Mouse (Mus musculus) c-Kit-positive CD71-positive TER-119-negative erythroid progenitor cells, embryonic 14.5 days (primary cell): ENCODE data around the gene Ifna16.
A peak's percentile ranks its signal among the peaks of the same experiment; 100 is the strongest.

Experiments used
- DNase-seq: peaks from one replicate; pipeline ENCODE4 v3.0.0-alpha.2; 2013; ENCODE audit warnings: low read depth

Ifna16 gene

GRCm38 (mm10) chr4:88676824-88677223, at the start of gene Ifna16:
Gene Ifna16 (minus strand): TSS chr4:88676924.
- no peak for DNase-seq

- DNase-seq: no peak
Observed at GRCm38 (mm10) chr4:88723497-88724090, 46.9 kb upstream of the Ifna16 start.

GRCm38 (mm10) chr4:88721791-88722721, 45.3 kb upstream of the Ifna16 start, which contains the start of the genes Gm26566 and Klhl9:
Gene Gm26566 (plus strand): TSS chr4:88721805.
Gene Klhl9 (minus strand): TSS chr4:88722465.
- peak; percentile 76 for DNase-seq

GRCm38 (mm10) chr4:88718715-88719114, 42.0 kb upstream of the Ifna16 start:
- DNase-seq: no peak

GRCm38 (mm10) chr4:88715059-88715458, 38.3 kb upstream of the Ifna16 start:
- no peak for DNase-seq

GRCm38 (mm10) chr4:88714281-88714680, 37.6 kb upstream of the Ifna16 start:
- DNase-seq: no peak

- no peak for DNase-seq
Observed at GRCm38 (mm10) chr4:88707128-88707826, 30.6 kb upstream of the Ifna16 start.

- no peak for DNase-seq
Observed at GRCm38 (mm10) chr4:88705924-88706323, 29.2 kb upstream of the Ifna16 start.

GRCm38 (mm10) chr4:88699301-88699700, 22.6 kb upstream of the Ifna16 start:
- no peak for DNase-seq

GRCm38 (mm10) chr4:88698781-88699180, 22.1 kb upstream of the Ifna16 start:
- DNase-seq: no peak

- no peak for DNase-seq
Observed at GRCm38 (mm10) chr4:88697753-88698152, 21.0 kb upstream of the Ifna16 start.

- DNase-seq: no peak
Observed at GRCm38 (mm10) chr4:88697108-88697507, 20.4 kb upstream of the Ifna16 start.

GRCm38 (mm10) chr4:88696237-88696884, 19.6 kb upstream of the Ifna16 start:
- DNase-seq: peak; percentile 47

- DNase-seq: no peak
Observed at GRCm38 (mm10) chr4:88693392-88693791, 16.7 kb upstream of the Ifna16 start.

GRCm38 (mm10) chr4:88692537-88692936, 15.8 kb upstream of the Ifna16 start:
- no peak for DNase-seq

GRCm38 (mm10) chr4:88691259-88691658, 14.5 kb upstream of the Ifna16 start, which contains the start of gene Ifnab:
Gene Ifnab (minus strand): TSS chr4:88691359.
- DNase-seq: no peak

GRCm38 (mm10) chr4:88683812-88684211, 7.1 kb upstream of the Ifna16 start, which contains the start of gene Ifna2:
Gene Ifna2 (minus strand): TSS chr4:88683912.
- DNase-seq: no peak

- DNase-seq: no peak
Observed at GRCm38 (mm10) chr4:88681353-88681752, 4.6 kb upstream of the Ifna16 start.

- no peak for DNase-seq
Observed at GRCm38 (mm10) chr4:88680362-88680761, 3.6 kb upstream of the Ifna16 start.

GRCm38 (mm10) chr4:88655461-88655860, 21.3 kb downstream of the Ifna16 start:
- no peak for DNase-seq

GRCm38 (mm10) chr4:88653644-88654043, 23.1 kb downstream of the Ifna16 start:
- DNase-seq: no peak

GRCm38 (mm10) chr4:88644359-88644758, 32.4 kb downstream of the Ifna16 start, which contains the start of gene Ifna13:
Gene Ifna13 (minus strand): TSS chr4:88644459.
- no peak for DNase-seq
